Mouse (Mus musculus): ENCODE measurements around the gene Gm438. TPM values are rescaled to one million over a fixed set of nuclear protein-coding genes. Genes with fewer than 3 reads are reported as not detected.

The Gm438 gene
- polyA plus RNA-seq, 1 experiment from 2014 or later: not detected

Other genes with a start within 250 kb of the Gm438 start
- not detected in 2 replicates for gene Gm13124, start 221.4 kb downstream of the Gm438 start, polyA plus RNA-seq (2015; fragmentation: Nextera tagmentation; extraction: Ambion mirVana)
- gene Aadacl4, start 172.9 kb downstream of the Gm438 start, polyA plus RNA-seq (2015; fragmentation: Nextera tagmentation; extraction: Ambion mirVana): not detected in 2 replicates
- not detected in 2 replicates for gene Gm436, start 100.2 kb downstream of the Gm438 start, polyA plus RNA-seq (2015; fragmentation: Nextera tagmentation; extraction: Ambion mirVana)
- gene Gm13178, start 65.2 kb downstream of the Gm438 start, polyA plus RNA-seq (2015; fragmentation: Nextera tagmentation; extraction: Ambion mirVana): not detected in 2 replicates
- 118 and 119 TPM in 2 replicates for gene Dhrs3, start 106.2 kb upstream of the Gm438 start, polyA plus RNA-seq (2015; fragmentation: Nextera tagmentation; extraction: Ambion mirVana)